Mouse (Mus musculus): ENCODE measurements at regions not wholly inside any gene's neighbourhood (a gene's known extent, or its start where the extent isn't known, plus 50 kb on each side); places are given as distances from the start of the nearest gene placed in this dataset.

GRCm38 (mm10) chr4:124175531-124175930, 257.7 kb upstream of the 4930535I16Rik start:
- DNase-seq (ENCODE audit: low spot score), result peak; percentile 42

- DNase-seq (ENCODE audit: low spot score), result no peak
Observed at GRCm38 (mm10) chr4:124154627-124155026, 236.8 kb upstream of the 4930535I16Rik start.

DNA sequence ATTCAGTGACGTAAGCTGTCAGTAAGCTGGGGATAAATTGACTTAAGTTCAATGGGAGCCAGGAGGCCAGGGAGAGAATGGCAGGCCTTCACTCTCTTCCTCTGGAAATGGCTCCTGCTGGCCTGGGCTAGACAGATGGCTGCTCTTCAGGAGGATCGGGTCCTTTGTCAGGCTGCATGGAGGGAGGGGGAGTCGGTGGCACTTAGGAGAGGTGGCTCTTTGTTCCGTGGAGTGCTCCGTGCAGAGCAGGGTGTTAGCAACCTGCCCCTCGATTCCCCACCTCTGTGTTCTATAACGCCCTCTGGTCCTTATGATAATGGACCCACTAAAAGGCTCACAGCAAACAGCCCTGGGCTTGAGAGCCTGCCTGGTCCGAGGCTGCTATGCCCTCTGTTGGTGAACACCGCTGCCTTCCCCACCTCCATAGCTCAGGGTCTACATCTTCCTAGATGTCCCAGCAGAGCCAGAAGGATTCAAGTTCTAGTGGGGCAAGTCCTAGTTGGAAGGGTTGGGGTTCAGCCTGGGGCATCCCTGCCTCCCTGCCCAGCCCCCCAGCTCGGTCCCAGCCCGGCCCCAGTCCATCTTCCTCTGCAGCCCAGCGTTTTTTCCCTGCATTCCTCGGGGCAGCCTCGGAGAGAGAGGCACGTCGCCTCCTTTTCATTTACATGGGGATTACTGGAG, 232.1 kb upstream of the 4930535I16Rik start:
- DNase-seq (ENCODE audit: low spot score), result no peak

- no peak for DNase-seq (ENCODE audit: low spot score)
Observed at GRCm38 (mm10) chr4:124149037-124149436, 231.2 kb upstream of the 4930535I16Rik start.

GRCm38 (mm10) chr4:124147276-124147675, 229.5 kb upstream of the 4930535I16Rik start:
- DNase-seq (ENCODE audit: low spot score), result no peak

DNA sequence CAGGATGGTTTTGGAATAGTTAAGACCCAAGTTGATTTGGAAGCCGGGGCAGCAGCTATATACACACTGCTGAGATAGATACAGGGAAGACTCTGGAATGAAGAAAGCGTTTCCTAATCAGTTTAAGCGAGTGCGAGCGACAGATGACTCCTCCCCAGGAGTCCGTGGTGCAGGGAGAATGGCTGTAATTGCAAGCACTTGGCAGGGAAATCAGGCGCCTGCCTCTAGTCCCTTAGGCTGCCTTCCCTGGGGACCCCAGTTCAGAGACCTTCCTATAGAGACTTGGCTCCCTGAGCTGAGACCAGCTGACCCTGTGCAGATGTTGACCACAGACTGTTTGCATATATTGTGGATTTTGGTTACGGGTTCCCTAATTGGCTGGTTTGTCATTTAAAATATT, 228.3 kb upstream of the 4930535I16Rik start:
- DNase-seq (ENCODE audit: low spot score), result no peak

DNA sequence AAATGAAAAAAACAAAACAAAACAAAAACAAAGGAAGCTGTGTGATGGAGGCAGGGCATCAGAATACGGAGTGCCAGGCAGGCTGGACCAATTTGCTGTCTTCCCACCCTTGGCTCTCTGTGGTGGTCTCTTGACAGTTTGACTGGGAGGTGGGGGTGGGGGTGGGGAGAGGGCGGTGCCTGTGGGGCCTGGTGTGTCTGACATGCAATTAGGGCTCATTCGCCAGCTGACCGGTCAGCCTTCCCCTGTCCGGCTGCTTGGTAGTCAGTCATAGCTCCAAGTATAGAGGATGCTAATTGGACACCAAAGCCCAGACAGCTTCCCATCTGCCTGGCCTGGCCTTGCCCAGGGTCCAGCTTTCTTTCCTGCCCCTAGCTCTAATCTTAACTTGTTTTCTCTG, 225.8 kb upstream of the 4930535I16Rik start:
- no peak for DNase-seq (ENCODE audit: low spot score)

DNA sequence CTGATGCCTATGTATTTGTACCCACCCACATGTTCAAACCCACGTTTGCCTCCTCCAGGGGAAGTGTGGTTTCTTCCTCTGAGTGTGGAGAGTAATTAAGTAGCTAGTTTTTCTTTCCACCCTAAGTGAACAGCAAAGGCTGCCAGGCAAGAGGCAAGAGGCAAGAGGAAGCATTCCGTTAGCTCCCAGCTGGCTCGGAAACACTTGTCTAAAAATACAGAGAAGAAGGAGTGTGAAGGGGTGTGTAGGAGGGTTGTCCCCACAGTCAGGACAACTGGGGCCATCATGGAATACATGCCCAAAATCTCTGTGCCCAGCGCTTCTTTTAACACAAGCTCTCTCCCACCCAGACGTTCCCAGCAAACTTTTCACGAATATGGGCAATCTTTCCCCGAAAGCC, 225.4 kb upstream of the 4930535I16Rik start:
- peak; percentile 17 for DNase-seq (ENCODE audit: low spot score)

- DNase-seq (ENCODE audit: low spot score), result peak; percentile 94
Observed at GRCm38 (mm10) chr4:124142083-124142482, 224.3 kb upstream of the 4930535I16Rik start.

GRCm38 (mm10) chr4:124135165-124135470, 217.3 kb upstream of the 4930535I16Rik start:
- DNase-seq (ENCODE audit: low spot score), result peak; percentile 18

DNA sequence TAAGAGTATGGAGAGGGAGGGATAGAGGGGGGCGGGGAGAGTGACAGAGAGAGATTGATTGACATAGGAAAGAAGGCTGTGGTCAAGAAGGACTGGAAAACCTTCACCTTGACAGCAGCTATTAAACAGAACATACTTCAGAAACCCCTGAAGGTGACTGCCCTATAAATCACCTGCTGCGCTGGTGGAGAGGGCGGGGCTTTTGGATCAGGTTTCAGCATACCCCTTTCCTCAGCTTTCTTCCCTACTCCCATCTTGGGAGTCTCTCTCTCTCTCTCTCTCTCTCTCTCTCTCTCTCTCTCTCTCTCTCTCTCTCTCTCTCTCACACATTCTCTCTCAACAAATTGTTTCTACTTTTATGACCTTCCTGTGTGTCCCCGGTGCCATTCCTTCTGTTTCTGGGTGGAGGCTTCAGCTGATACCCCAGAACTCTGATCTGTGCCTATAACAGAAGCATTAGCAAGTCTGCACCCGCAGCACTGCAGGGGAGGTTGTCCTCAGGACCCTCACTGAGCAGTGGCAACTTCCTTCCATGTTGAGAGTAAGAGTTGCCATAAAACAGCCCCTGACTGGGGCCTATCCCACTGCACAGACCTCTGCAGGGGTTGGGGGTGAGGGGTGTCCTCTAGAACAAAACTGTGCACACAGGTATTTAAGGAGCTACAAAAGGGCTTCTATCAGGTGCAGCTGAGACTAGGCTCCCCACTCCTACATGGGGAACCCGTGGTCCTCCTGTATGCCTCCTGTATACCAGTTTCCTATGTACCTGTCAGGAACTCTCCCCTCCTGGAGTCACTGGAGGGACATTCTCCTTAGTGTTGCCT, 216.7 kb upstream of the 4930535I16Rik start:
- no peak for DNase-seq (ENCODE audit: low spot score)

DNA sequence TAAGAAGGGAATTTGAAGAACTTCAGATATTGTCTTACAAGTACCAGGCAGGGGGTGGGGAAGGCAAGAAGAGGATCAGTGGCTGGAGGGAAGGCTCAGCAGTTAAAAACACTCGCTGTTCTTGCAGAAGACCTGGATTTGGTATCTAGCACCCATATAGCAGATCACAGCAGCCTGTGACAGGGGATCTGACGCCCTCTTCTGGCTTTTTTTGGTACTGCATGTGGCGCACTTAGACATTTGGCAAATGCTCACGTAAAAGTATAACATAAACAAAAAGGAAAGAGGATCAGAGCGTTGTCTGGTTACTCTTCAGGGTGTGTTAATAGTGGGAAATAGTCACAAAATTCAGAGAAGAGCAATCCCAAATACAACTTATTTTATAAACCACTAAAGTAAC, 213.1 kb upstream of the 4930535I16Rik start:
- DNase-seq (ENCODE audit: low spot score), result no peak

GRCm38 (mm10) chr4:124126258-124126657, 208.4 kb upstream of the 4930535I16Rik start:
- DNase-seq (ENCODE audit: low spot score), result no peak

DNA sequence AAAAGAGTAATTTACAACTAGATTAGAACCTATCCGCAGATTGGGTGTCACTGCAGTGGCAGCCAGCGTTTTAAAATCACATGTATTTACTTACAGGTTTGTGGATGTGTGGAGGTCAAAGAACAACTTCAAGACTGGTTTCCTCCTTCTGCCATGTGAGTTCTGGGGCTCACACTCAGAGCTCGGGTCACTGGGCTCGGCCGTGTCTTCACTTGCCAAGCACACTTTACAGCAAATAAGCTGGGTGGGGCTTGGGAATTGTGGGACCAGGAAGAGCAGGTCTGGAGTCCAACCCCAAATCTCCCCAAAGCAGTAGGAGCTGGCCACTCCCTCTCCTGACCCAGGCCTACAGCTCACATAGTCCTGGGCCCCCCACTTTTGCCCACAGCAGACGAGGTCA, 202.5 kb upstream of the 4930535I16Rik start:
- no peak for DNase-seq (ENCODE audit: low spot score)

DNA sequence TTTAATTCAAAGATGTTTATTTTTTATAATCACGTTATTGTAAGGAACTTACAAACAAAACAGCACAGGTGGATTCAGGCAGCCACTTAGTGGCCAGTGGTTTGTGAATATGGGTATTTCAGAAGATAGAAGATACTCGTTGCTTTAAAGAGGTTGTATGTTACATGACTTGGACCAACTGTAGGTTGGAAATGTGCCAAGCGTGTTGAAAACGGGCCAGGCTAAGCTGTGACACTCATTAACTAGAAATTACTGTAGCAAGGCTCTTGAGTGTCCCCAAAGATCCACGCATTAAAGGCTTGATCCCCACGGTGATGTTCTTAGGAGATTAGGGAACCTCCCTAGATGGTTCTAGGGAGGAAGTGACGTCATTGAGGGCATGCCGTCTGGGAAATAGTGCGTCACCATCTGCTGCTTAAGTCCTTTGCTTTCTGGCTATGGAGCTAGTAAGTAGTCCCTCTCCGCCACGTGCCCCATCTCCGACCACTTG, 196.1 kb upstream of the 4930535I16Rik start:
- no peak for DNase-seq (ENCODE audit: low spot score)

DNA sequence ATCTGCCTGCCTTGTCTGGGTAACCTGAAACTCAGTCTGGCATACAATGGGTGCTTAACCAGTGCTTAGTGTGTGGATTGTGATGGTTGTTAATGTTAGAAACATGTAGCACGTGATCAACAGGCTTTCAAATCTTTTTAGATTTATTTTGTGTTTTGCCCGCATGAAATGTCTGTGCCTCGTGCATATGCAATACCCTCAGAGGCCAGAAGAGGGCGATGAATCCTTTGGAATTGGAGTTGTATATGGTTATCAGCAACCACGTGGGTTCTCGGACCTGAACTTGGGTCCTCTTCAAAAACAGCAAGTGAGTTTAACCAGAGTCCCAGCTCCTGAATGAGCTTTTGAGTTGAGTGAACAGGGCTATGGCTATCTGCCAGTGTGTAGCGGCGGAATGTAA, 192.9 kb upstream of the 4930535I16Rik start:
- DNase-seq (ENCODE audit: low spot score), result no peak

- DNase-seq (ENCODE audit: low spot score), result peak; percentile 31
Observed at GRCm38 (mm10) chr4:124109371-124109770, 191.5 kb upstream of the 4930535I16Rik start.

GRCm38 (mm10) chr4:124102684-124103083, 184.9 kb upstream of the 4930535I16Rik start:
- no peak for DNase-seq (ENCODE audit: low spot score)

DNA sequence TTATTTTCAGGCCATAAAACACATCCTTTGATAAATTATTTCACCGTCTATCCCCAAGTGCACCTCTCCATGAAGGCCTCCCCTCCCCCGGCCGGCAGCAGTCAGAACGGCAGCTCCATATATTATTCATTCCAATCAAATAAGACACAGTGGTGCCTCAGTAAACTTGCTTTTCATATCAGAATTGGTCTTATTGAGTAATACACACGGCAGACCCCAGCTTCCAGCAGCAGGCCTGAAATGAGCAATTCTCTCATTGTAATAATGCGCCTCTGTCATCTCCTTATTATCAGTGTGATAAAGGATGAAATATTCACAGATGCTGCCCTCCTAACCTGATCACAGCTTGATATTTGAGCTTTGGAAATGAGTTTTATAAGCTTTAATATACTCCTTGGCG, 169.0 kb upstream of the 4930535I16Rik start:
- no peak for DNase-seq (ENCODE audit: low spot score)

GRCm38 (mm10) chr4:124086254-124086653, 168.4 kb upstream of the 4930535I16Rik start:
- no peak for DNase-seq (ENCODE audit: low spot score)

- no peak for DNase-seq (ENCODE audit: low spot score)
Observed at GRCm38 (mm10) chr4:124079603-124080002, 161.8 kb upstream of the 4930535I16Rik start.

GRCm38 (mm10) chr4:124075551-124075950, 157.7 kb upstream of the 4930535I16Rik start:
- DNase-seq (ENCODE audit: low spot score), result no peak

- no peak for DNase-seq (ENCODE audit: low spot score)
Observed at GRCm38 (mm10) chr4:124073646-124074045, 155.8 kb upstream of the 4930535I16Rik start.

All from layer of hippocampus, adult 11-12 months (tissue).